8 mouse cellular contexts compared by ENCODE assay signal in genomic region chr15:81729241-81729791, GRCm38 (mm10). TPM values are rescaled to one million over a fixed set of nuclear protein-coding genes. Genes with fewer than 3 reads are reported as not detected.
DNase-seq lines count a peak whose midpoint lies in the region; ATAC-seq and TF ChIP-seq lines count a peak whose summit lies in the region.

No protein-coding gene starts in this region.

- H3K27ac ChIP-seq in thymus, adult 2 months (ENCODE audit: control insufficient read depth, insufficient read depth, low read length) = no peak overlapping the region
- peak overlapping the region; percentile 63 for H3K27ac ChIP-seq in liver, adult 2 months (replicated peaks; ENCODE audit: insufficient read depth, low read depth, low read length)

- no peak for DNase-seq in thymus, adult 2 months
- DNase-seq in thymus, postnatal 25 days = no peak
- DNase-seq in cerebellum, adult 9-10 months = peak; percentile 66
- DNase-seq in kidney, adult 8-10 months = peak; percentile 24 to 36
- peak; percentile 67 for DNase-seq in liver, adult 2 months (ENCODE audit: extremely low read depth, low read depth, low spot score)
- peak; percentile 50 for DNase-seq in testis, postnatal 14 days (ENCODE audit: low spot score)

- TF ChIP-seq CTCF in thymus, adult 2 months (IDR thresholded peaks at IDR 0.05; ENCODE audit: borderline replicate concordance, control insufficient read depth, extremely low read depth, insufficient read depth, low read length, poor library complexity) = 0 out of 2 replicates have a peak, but pooled peaks have one; percentile 1
- TF ChIP-seq CTCF in liver, adult 2 months (IDR thresholded peaks at IDR 0.05; ENCODE audit: low read depth, low read length) = no peak

- H3K79me2 ChIP-seq in liver, adult 2 months (ENCODE audit: control insufficient read depth, insufficient read depth, low read length) = peaks cover 11% of the 10 kb centered on the region; the same call in 1 of the 2 replicates

- ATAC-seq in frontal cortex, adult (ENCODE audit: low TSS enrichment) = peak; percentile 62
- ATAC-seq in monocyte, adult 5-6 weeks (replicated peaks; ENCODE audit: insufficient number of reproducible peaks, low FRiP score, low TSS enrichment, poor library complexity, severe bottlenecking) = peak; percentile 14; the same call in 1 of the 2 replicates

- 1% methylated on average over 49 of the region's 49 CpGs for WGBS in thymus, adult 2 months
- under 1% methylated on average over 49 of the region's 49 CpGs for whole genome bisulfite sequencing in liver, adult 2 months

- H3K4me1 ChIP-seq in thymus, adult 2 months (replicated peaks; ENCODE audit: control insufficient read depth, insufficient read depth, low read length) = peaks cover 7% of the 10 kb centered on the region
- peaks cover 5% of the 10 kb centered on the region for H3K4me1 ChIP-seq in liver, adult 2 months (ENCODE audit: control insufficient read depth, insufficient read depth, low read length)

- no peaks in the 10 kb centered on the region for H3K36me3 ChIP-seq in thymus, adult 2 months (ENCODE audit: control insufficient read depth, insufficient read depth, low read length)
- peaks cover 1% of the 10 kb centered on the region; the same call in 1 of the 2 replicates for H3K36me3 ChIP-seq in liver, adult 2 months (ENCODE audit: control insufficient read depth, insufficient read depth, low read length)

- H3K4me3 ChIP-seq in thymus, adult 2 months (ENCODE audit: control insufficient read depth, insufficient read depth, low read length) = peak overlapping the region; percentile 74
- H3K4me3 ChIP-seq in liver, adult 2 months (ENCODE audit: insufficient read depth, low read depth, low read length) = peak overlapping the region; percentile 84

- peak overlapping the region; percentile 85 for H3K9ac ChIP-seq in liver, adult 2 months (ENCODE audit: low read depth, low read length)

- H3K27me3 ChIP-seq in thymus, adult 2 months (ENCODE audit: control insufficient read depth, insufficient read depth, low read length) = no peaks in the 10 kb centered on the region
- no peaks in the 10 kb centered on the region for H3K27me3 ChIP-seq in liver, adult 2 months (ENCODE audit: control insufficient read depth, insufficient read depth, low read length)

- TF ChIP-seq POLR2A in thymus, adult 2 months (IDR thresholded peaks at IDR 0.05; ENCODE audit: control insufficient read depth, extremely low read depth, insufficient read depth, low read length, poor library complexity) = no peak
- no peak for TF ChIP-seq POLR2A in liver, adult 2 months (IDR thresholded peaks at IDR 0.05; ENCODE audit: extremely low read depth, insufficient read depth, low read length)

RNA-seq across cellular contexts. Expression of gene Zc3h7b, which starts 15.5 kb away (rescaled TPM):
- polyA plus RNA-seq in thymus, adult 2 months (2012; rRNA removed) = 42.3 and 49.5 TPM in 2 replicates
- total RNA-seq in liver, adult 2 months (2014; rRNA removed) = 7.4 TPM in 2 replicates
- polyA plus RNA-seq in liver, adult 2 months (2012; rRNA removed) = 11.9 and 13.1 TPM in 2 replicates
- 6.6 to 14.2 TPM (median 7.1 TPM) in 3 replicates for total RNA-seq in monocyte, adult 5-6 weeks (2017)

RNA-seq across cellular contexts. Expression of gene Rangap1, which starts 16.0 kb away (rescaled TPM):
- polyA plus RNA-seq in thymus, adult 2 months (2012; rRNA removed) = 73.9 and 82.0 TPM in 2 replicates
- 32.8 and 33.1 TPM in 2 replicates for total RNA-seq in liver, adult 2 months (2014; rRNA removed)
- polyA plus RNA-seq in liver, adult 2 months (2012; rRNA removed) = 21.6 and 24.8 TPM in 2 replicates
- 37.6 to 62.3 TPM (median 38.3 TPM) in 3 replicates for total RNA-seq in monocyte, adult 5-6 weeks (2017)

RNA-seq across cellular contexts. Expression of gene Chadl, which starts 32.2 kb away (rescaled TPM):
- polyA plus RNA-seq in thymus, adult 2 months (2012; rRNA removed) = 1.7 TPM in 2 replicates
- 0.13 and 0.37 TPM in 2 replicates for total RNA-seq in liver, adult 2 months (2014; rRNA removed)
- 1.5 and 1.9 TPM in 2 replicates for polyA plus RNA-seq in liver, adult 2 months (2012; rRNA removed)
- total RNA-seq in monocyte, adult 5-6 weeks (2017) = 0.29 TPM in 1 of 3 replicates, not detected in the others

Comparison
In these comparisons a context has a peak if more than half of its experiments do, and no peak if none do; other contexts are left out.
1. DNase-seq: peak in cerebellum, adult 9-10 months (single experiment), kidney, adult 8-10 months (2 of 2), liver, adult 2 months (single experiment) and testis, postnatal 14 days (single experiment); none in thymus, adult 2 months (single experiment) and thymus, postnatal 25 days (single experiment).